Mouse (Mus musculus): ENCODE data around the gene Celsr3.

GRCm38 (mm10) chr9:108795762-108796161 lies 30.4 kb upstream of the Celsr3 start:
- TF ChIP-seq POLR2A (IDR thresholded peaks at IDR 0.05; ENCODE audit: borderline replicate concordance, control insufficient read depth, low read depth, low read length) (no peak), CTCF (IDR thresholded peaks at IDR 0.05; ENCODE audit: control insufficient read depth, insufficient read depth, low read length) (no peak)

Data from bone marrow, adult 2 months (tissue).